Mouse (Mus musculus) urinary bladder, adult 18-20 months (tissue): ENCODE measurements around the gene Vegfb.

Experiments used
- DNase-seq, 2 experiments: peaks; one replicate each; pipeline ENCODE4 v3.0.0; 2022; ENCODE audit warnings: low spot score in 2 of 2, mixed read lengths in 2 of 2

The Vegfb gene

DNA sequence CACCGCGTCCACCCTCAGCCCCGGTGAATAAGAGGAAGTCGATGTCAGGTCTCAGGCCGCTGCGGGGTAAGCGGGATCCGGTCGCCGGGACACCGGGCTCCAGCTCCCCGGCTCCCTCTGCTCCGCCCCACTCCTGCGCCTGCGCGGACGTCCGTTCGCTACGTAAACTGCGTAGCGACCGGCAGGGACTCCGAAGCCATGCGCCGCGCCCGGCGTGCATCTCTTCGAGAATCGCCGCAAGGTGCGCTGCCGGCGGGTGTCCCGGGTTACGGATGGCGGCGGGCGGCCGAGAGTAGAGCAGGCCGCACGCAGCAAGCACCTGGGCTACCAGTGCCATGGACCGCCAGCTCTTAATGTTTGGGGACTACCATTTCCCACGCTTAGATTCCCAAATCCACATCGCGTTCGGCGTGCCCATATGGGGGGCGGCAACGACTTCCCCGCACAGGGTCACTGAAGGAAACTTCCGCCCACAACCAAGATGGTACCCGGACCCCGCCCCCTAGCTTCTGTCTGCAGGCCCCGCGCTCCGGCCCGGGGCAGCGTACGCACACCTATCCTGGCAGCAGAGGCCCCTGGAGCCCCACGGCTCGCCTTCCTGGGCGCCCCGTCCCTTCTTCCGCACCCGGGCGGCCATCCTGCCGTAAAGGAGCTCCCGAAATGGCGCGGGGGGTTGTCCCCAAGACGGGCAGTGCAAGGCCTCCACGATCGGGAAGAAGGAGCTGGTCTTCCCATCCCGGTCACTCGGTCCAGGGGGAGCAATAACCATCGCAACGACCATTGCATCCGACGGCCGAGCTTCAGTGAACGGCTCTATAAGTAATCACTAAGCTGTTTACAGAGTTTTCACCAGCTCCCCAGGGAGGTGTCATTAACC, 45.8 kb downstream of the Vegfb start, which contains the start of gene Bad:
Bad (plus strand) TSS at position 490 of the 877 bp plus-strand sequence.
- DNase-seq, result peak; percentile 90 to 97

DNA sequence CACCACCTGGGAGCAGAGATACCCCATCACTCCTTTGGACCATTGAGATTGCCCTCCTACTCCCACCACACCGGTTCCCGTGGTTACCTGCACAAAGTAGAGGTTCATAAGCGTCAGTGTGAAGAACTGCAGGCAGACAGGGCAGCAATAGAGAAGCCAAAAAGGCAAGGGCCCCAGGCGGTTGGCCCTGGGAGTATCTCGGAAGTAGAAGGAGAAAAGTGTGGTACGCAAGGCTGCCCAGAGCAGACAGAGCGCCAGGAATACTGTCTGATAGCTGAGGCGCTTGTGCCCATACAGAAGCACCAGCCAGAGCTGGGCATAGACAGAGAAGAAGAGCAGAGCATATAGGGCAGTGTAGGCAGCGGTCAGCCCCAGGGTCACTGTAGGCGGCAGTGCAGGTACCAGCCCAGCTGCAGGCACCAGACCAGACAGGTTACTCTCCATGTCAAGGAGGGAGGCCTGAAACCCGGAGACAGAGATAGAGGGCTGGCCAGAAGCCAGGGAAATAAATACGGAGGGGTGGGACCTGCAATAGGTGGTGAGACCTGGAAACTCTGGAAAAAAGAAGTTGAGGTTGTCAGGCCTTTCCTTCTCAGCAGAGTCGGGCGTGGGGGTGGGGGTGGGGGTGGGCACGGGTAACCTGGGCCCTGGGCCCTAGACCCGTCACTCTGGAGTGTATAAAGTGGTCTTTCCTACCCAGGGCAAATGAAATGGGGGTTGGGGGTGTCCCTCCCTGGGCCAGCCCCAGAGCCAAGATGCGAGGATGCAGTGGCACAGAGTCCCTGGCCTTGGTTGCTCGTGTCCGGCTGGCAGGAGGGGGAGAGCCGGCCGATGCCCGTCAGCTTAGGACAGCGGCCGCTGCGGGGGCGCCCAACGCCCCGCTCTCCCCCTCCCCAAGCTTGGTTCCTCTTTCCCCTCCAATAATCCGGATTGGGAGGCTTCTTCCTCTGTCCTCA, 46.8 kb downstream of the Vegfb start:
- no peak for DNase-seq

DNA sequence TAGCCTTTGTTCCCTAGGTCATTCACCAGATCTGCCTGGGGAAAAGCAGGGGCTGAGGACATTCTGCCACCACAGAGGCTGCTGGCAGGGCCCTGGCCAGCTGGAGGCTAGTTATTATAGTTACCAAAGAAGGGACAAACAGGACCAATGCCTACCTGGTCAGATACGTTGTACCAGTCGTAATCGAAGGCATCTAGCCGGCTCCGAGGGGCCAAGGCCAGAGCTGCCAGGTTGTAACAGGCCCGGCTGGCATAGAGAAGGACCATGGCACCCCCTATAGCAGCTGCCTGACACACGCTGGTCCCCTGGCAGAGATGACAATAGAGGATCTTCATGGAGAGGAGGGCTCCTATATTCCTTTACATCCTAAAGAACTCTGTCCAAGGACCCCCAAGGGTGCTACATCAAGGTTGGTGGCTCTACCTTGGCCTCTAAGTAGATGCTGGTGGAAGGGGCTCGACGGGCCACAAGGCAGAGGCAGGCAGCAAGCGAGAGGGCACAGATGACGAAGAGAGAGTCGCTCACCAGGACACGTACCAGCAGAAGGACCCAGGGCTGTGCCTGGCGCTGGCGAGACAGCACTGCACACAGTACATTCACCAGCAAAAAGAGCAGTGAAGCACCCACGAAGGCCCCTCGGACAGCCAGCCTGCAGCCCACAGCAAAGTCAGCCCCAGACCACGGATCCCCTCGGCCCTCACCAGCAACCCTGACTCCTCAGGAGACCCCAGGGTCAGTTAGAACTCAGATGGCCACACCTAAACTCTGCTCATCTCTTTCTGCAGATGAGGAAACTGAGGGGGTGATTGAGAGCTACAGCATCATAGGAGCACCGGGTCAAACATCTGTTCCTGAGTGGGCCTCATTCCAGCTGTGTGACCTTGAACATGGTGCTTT, 48.1 kb downstream of the Vegfb start:
- no peak for DNase-seq

DNA sequence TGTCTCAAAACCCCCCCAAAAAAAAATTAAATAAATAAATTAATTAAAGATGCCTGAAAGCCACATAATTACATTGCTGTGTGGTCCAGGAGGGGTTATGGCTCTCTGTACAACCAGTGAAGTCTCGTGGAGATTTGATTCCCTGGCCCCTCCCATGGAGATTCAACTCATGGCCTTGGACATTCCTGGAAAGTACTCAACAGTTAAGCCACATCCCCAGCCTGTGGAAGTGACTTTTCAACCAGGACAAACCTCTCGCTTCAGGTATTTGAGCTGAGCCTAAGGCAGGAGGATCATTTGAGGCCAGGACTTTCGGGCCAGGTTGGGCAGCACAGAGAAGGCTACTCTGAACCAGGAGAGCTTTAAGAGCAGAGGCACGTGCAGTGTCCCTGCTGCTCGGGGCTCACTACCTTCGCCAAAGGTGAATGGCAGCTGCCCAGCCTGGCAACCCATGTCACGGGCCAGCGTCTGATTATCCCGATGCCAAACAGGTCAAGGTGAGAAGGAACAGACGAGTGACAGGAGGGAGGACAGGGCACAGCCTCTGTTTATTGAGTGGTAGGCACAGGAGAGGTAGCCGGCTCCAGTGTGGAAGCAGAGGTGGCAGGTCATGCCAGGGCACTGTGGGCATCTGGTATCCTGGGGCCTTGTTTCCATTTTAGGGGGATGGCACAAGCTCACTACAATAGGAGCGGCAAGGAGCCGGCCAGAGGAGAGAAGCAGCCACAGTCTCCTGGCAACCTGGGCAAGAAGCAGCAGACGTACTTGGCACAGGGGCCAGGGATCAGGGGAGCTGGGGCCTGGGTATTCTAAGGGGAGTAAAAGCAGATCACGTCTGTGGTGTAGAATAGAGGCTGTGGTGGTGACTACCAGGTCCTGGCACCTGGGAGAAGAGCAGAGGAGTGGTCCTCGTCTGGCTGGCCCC, 49.6 kb downstream of the Vegfb start:
- no peak for DNase-seq

DNA sequence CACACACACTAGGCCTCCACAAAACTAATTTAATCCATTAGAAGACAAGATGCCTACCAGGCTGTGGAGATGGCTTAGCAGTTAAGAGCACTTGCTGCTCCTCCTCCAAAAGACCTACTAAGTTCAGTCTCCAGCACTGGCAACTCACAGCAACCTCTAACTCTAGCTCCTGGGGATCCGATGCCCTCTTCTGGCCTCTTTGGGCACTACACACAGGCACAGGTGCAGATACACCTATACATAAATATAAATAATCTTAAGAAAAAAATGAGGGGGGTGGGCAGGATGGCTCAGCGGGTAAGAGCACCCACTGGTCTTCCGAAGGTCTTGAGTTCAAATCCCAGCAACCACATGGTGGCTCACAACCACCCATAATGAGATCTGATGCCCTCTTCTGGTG, 51.2 kb downstream of the Vegfb start:
- DNase-seq, result no peak

DNA sequence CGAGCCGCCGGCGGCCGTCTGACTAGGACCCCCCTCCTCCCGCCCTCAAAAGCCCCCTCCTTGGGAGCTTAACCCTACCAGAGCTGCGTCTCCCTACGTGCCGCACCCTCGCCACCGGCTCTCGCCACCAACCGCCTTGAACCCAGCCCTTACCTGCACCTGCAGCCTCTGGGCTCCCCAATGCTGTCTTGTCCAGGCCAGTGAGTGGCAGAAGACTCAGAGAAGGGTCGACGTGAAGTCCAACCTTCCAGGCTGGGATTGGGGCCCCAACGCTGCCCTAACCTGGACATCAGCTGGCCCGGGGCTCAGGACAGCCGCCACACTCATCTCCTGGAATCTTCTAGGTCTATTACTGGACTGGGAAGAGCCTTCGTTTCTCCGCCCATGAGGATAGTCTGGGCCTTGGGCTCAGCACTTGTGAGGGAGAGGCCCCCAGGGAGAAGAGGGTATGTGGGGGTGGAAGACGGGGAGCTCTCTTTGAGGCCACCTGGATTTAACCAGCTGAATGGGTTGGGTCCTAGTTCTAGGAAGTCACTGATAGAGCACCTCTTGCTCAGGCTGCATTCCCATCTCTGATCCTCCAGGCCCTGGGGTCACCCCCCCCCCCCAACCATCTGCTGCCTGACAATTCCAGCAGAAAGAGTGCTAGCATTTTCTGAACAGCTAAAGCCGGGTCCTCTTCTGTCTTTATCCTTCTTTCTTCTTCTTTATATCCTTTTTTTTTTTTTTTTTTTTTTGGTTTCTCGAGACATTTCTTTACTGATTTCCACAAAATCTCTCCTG, 53.1 kb downstream of the Vegfb start, which contains the start of gene Kcnk4:
Kcnk4 (minus strand) TSS at position 321 of the 783 bp plus-strand sequence.
- no peak for DNase-seq

DNA sequence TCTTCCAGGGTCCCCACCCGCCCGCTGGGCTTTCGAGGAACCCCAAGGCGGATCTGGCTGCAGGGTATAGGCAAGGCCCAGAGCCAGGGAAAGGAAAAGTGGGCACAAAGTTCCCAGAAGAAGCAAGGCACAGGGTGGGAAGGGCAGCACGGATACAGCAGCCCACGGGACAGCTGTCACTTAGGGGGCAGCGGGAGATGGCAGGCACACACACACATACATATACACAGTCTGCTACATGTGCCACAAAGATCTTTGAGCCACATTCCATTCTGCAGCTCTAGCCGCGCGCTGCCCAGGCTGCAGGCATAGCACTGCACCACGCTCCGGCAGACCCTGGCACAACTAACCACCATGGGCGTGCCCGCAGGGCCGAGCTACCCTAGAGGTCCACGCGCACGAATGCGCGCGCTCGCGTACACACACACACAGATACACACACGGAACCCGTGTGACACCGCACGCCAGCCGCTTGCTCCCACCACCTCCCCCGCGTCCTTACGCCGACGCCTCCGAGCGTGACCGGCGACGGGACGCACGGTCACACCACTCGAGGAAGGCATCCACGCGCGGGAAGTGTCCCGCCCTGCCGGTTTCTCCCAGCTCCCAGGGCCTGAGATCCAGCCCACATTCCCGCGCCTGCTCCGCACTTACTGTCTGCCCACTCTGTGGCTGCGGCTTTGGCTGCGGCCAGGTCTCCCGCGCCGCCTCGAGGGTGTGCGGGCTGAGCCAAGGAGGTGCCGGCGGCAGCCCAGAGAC, 53.8 kb downstream of the Vegfb start:
- peak in 1 of 2 experiments; percentile 44 for DNase-seq

DNA sequence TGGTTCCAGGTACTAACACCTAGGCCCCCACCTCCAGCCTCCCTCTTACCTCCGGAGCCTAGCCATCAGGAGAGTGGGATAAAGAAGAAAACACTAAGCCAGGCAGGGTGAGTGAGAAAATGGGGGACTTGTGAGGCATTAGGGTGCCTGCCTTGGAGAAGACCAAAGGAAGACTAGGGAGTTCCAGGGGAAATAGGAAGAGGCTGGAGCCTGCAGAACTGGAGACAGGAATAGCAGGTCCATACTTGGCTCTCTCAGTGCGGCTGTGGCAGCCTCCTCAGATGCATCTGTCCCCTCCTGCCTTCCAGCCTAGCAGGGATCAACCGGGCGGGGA, 54.4 kb downstream of the Vegfb start:
- no peak for DNase-seq
